Mouse (Mus musculus) 416B (cell line): ENCODE data around the gene Rnf144a.

Source experiments
- DNase-seq: peaks from one replicate; pipeline ENCODE4 v3.0.0; 2011; ENCODE audit warnings: low read depth

Rnf144a gene

DNA sequence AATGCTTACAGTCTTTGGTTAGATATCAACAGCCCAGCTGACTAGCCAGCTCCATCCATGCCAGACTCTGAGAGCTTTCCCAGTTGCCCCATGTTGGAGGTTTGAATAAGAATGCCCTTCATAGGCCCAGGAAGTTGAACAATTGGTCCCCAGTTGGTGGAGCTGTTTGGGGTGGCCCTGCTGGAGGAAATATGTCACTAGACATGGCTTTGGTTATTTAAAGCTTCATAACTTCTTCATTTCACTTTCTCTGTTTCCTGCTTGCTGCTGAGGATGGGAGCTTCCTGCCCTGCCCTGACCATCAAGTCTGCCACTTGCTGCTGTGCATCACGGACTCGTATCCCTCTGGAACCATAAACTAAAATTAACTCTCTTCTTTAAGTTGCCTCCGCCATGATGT is 4.6 kb downstream of the Rnf144a start:
- no peak for DNase-seq

DNA sequence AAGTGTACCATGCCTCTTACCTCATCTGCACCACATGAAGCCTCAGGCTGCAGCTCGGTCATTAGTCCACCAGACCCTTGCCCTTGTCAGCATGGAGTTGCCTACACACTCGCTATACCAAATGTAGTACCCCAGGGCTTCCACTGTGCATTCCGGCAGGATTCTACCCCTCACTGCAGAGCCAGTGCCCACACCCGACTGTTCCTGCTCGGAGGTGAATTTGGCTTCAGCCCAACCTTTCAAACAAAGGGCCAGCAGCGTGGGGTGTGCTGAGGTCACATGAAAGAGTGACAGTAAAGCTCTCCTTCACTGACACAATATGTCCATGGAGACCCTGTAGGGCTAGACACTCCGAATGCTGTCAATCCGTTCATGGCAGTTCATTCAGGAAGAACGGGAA is 6.3 kb downstream of the Rnf144a start:
- DNase-seq, result no peak

DNA sequence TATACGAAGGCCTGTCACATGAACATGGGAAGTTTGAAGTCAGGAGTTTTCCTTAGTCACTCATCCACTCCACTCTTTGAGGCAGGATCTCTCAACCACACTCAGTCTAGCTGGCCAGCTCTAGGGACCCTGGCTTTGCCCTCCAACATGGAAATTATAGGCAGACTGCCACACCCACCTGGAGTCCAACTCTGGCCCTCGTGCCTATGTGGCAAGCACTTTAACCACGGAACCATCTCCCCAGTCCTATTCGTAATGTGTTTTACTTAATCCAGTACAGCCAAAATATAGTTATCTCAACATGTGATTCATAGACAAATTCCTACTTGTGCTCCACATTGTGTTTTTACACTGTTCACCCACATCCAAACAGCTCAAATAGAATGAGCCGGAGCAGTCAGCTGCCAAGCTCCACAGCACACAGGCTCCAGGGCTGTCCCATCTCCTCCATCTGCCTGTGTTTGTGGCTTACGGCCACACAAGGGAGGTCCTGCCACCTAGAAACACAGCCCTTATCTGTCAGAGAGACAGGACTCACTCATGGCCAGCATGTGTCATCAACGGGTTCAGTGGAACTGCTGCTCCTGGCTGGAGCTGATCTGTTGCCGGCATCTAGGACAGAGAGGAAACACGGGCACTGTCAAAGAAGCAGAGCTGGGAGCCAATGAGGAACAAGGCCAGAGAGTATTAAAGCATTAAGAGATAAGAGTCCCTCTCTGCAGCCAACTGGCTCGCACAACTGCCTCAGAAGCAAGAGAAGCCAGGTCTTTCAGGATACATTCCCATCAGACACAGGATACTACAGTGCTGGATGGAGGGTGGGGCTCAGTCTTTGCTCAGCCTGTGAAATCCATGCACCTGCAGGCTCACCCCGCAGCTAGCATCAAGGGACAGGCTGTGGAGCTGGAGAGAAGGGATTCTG is 10.0 kb downstream of the Rnf144a start:
- peak; percentile 68 for DNase-seq

DNA sequence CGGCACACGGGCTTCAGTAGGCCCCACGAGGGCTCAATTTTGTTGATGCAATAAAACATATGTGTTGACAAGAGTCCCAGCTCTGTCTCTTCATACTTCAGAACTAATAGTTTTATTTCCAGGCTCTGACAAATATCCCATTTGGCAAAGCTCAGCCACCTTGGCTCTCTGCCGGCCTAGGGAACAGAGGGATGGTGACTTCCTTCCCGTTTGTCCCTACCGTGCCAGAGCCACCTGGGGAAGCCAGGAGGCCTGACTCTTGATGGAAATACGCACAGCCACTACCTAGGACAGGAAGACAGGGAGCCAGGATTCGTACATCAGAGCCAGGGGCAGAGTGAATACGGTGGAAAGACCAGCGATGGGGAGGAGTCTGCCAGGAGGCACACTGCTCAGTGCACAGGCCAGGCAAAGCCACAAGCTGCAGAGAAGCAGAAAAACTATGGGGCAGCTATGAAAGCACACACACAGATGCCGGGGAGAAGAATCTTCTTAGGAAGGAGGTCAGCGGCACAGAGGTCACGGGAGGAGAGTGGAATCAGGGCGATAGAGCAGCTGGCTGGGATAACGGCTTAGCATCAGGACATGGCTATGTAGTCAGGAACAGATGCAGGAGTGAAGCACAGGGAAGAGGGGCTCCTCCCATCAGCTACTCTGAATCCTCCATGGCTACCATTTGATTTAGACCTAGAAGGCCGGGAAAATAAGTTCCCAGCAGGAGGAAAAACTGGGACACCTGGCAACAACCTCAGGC is 11.5 kb downstream of the Rnf144a start:
- no peak for DNase-seq

DNA sequence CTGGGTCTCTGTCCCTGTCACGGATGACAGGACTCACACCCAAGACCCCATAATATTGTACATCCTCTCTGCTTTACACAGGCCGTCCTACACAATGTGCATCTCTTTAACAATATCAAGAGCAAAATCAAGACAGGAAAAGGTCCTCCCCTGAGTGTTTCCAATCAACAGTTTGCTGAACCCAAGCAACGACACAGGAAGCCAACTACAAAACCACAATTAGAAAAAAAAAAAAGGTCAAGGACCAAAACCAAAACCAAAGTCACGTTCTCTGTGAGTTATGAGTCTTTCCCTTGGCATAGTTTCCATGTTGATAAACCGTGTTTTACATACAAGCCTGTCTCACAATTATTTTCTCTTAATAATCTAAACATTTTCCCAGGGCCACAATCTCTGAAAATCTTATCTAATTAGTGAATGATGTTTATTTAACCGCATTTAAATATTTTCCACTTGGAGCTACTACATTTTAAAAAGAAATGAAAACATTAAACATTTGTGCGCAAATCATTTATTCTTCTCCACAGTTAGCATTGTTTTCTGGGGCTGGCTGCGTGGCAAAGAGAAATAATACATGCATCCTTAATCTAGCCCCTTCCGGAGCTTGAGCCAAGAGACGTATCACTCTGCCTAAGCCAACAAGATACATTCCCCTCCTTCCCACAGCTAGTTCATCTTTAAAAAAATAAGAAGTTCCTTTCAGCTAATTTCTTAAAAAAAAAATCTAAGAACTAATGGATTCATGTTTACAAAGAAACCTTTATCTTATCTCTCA is 13.2 kb downstream of the Rnf144a start:
- DNase-seq, result peak; percentile 91

DNA sequence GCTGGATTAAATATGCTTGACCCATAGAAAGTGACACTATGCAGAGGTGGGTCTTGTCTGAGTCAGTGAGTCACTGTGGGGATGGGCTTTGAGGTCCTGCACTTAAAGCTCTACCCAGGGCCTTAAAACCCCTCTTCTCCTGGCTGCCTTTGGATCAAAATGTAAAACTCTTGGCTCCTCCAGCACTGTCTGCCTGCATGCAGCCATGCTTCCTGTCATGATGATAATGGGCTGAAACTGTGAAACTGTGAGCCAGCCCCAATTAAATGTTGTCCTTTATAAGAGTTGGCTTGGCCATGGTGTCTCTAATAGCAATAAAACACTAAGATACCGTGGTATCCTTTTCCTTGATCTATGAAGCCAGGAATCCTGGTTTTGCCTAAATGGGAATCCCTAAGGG is 13.8 kb downstream of the Rnf144a start:
- DNase-seq, result no peak

DNA sequence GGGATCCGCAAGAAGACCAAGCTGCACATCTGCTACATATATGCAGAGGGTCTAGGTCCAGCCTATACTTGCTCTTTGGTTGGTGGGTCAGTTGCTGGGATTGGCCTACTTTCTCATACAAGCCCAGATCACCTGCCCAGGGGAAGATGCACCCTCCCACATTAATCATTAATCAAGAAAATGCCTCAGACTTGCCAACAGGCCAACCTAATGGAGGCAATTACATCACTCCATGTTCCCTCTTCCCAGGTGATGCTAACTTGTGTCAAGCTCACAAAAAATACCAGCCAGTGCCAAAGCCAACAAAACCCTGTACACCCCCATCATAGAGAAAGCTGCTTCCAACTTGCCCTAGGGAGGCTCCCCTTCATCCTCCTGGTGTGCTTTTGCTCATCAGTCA is 14.3 kb downstream of the Rnf144a start:
- DNase-seq, result no peak

DNA sequence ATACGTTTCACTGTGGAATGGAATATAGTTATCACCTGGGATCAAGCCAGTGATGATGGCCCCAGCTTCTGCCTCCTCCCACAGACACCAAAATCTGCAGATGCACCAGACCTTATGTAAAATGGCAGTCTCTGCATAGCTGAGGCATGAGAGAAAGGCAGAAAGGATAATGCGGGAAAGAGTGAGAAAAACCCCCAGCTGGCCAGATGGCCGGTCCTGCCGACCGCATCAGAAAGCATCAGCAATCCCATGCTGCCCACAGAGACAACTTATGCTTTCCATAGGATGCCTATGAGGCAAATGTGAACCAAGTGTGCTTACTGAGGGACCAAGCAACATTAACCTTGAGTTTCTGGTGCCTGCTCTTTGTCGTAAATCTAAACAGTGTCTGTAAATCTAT is 15.7 kb downstream of the Rnf144a start:
- DNase-seq, result no peak

DNA sequence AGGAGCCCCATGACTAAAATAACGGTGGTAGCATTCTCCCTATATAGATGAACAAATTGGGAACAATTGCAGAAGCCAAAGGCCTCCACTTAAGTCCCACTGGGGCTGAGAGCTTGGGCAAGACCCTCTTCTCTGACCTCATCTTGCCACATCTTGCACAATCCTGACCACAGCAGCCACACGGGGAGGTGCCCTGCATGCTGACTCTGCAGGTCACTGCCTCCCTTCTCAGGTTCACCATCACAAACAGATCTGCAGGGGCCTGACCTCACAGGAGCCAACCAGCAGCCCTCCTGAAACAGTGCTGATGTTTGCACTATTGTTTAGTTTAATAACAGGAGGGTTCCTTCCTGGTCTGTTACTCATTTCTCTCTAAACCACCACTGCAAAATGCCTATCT is 16.5 kb downstream of the Rnf144a start:
- DNase-seq, result peak; percentile 97

DNA sequence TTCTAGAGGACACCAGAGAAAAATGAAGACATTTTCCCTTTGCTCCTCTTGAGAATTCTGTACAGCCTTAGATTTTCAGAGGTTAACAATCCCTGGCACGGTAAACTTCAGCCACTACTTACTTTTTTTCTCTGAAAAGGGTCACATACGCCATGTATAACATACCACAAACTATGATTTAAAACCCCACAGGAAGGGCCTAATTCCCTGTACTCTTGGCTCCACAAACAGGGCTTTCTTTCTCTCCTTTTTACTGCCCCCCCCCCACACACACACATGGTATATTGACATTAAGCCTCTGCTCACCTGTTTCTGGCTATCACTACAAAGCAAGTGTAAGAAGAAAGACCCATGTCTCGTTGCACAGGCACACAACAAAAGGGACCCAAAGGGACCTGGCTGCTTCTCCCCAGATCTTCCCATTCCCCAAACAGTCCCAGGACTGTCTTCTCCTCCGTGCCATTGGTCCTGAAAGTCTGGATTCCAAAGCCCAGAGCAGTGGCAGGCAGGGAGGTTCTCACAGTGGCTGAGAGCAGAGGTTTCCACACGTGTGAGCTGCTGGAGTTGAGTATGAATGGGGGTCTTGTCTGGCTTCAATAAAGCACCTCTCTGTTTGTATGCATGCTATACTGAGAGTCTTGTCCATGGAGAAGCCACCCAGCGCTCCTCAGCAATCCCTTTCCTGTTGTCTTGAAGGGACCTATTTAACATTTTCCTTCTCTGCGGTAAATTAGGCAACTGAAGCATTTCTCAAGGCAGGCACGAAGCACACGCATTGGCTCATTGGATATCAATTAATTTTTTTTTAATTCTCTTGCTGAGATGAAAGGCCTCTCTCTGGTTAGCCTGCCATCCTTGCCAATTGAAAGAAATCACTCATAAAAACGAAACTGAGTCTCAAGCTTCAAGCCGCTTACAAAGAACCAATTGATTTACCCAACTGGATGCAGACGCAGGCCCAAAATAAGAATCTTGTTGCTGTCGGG is 20.3 kb downstream of the Rnf144a start:
- no peak for DNase-seq

DNA sequence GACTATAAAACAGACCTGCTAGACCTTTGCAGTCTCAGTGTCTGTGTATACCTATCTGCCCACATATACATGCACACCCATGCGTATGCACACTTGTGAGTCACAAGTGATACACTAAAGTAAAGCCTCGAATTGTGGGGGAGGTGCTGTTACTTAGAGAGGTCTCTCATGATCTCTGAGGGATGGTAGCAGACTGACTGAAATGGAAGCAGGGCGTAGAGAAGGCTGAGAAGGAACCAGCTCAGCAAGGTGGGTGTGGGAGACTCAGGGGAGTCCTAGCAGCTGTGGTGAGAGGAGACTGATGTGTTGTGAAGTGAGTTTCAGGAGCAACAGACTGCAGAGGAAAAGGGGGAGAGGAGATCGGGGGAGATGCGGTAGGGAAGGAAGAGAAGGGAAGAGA is 21.8 kb downstream of the Rnf144a start:
- DNase-seq, result no peak

DNA sequence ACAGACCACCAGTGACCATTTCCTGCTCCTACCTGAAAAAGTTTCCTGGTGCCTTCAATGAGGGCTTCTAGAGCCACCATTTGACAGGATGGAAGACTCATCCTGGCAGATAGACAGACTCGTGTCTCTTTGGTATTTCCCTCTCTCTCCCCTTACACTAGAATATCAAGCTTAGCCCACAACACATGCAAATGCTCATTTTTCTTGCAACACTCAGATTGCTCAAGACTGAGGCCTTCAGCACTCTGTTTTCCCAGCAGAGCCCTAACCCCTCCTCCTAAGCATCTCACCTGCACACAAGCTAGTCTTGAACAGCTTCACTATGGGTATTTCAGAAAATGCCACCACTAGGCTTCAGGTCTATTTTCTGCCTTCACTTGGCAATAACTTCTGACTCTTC is 23.9 kb downstream of the Rnf144a start:
- DNase-seq, result peak; percentile 57

DNA sequence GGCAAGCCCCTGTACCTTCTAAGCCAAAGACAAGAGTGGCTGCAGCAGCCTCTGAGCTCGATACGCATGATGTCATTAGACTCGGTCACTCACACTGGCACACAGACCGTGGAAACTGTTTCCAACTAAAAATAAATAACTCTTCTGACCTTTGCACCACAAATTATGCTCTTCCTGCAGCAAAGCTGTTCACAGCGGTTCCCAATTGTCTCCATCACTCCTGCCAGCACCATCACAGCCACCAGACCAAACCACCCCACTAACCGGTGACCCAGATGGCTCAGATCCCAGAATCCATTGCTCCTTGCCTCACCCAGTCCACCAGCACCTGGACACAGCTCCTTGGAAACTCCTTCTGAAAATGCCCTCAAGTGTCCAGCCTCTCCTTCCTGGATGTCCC is 27.5 kb downstream of the Rnf144a start:
- no peak for DNase-seq

DNA sequence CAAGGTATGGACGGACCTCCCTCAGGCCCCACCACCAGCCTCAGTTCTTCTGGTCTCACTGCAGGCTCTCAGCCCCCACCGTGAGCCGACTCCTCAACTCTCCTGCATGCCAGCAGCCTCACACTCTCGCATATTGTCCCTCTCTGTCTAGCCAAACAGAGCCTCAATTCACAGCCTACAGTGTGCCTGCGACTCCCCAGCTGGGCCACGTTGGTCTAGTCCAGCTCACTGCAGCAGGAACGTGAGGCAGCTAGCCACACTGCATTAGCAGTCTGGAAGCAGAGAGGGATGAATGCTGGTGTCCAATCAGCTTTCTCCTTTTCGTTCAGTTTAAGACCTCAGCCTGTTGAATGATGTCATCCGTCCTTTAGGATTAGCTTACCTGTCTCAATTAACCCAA is 28.1 kb downstream of the Rnf144a start:
- no peak for DNase-seq

DNA sequence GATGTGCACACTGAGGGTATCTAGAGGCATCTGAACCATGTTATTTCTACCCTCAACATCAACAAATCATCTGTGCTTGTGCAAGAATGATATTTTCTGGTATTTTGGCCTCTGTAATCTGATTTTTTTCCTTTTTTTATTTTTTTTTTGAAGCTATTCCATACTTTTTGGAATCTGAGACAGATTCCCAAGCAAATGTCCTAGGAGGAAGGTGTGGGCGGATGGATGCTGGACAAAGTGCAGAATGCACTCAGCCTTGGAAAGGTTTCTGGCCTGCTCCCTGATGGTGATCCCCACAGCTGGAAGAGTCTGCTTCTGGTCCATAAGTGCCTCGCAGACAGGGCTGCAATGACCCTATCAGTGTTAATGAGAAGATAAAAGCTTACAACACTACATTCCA is 28.9 kb downstream of the Rnf144a start:
- DNase-seq, result no peak

DNA sequence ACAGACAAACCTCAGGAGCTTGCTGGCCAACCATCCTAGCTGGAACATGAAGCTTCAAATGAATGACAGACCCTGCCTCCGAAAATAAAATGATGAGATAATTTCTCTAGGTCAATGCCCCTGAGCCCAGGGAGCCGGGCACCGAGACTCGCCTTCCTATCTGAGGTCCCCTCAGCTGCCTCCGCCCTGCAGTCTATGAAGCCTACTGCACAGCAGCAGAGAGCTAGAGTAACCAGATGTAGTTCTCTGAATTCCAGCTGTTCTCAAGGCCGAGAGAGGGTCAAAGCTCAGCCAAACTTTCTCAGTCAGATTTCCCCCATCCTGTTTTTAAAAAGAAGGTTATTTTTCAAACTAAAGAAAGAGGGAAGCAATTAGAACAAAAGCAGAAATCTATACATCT is 29.3 kb downstream of the Rnf144a start:
- DNase-seq, result no peak

DNA sequence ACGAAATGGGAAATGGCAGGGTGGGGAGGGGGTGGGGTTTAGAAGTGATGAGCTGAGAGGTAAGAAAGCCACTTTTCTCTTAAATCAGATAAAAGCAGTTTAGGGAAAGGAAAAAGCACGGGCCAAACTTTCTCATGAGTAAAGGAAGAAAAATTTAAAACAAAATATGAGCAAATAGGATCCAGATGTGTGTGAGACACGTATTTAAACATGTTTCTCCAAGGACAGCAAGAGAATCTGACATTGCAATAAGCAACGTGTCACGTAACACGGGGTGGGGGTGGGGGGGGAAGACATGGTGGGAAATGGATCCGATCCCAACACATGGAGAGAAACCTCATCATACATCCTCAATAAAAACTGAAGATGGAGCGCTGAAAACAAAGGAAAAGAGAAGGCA is 33.3 kb downstream of the Rnf144a start:
- no peak for DNase-seq

DNA sequence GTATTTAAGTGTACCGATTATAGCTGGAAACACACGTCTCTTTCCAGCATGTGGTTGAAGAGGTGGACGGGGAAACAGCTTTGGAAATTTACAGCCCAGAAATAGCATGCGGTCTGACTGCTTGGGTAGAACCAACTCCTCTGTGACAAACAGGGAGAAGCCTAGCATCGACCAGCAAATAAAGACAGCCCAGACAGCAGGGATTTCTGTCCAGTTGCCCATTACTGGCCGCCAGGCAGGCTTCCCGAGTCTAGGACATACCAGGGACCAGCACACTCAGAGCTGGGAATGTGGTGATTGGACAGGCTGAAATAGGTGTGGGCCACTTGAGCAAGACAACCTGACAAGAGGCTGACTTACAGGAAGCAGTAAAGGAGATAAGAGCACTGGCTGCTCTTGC is 35.3 kb downstream of the Rnf144a start:
- DNase-seq, result no peak

DNA sequence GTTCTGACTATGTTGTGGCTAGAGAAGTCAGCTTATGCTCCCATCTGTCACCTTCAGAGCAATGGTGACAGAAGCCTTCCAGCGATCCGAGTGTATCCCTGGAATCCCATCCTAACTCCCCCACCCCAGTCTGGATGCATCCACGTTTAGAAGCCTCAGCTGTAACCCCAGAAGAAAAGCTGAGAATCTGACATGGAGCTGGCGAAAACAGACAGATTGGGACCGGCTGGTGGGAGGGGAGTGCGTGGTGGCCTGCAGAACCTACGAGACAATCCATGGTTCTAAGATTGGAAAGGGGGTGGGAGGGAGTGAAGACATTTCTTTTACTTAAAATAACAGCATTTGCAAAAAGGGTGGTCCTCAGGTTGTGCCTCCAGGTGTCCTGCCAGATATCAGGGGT is 37.4 kb downstream of the Rnf144a start:
- no peak for DNase-seq

DNA sequence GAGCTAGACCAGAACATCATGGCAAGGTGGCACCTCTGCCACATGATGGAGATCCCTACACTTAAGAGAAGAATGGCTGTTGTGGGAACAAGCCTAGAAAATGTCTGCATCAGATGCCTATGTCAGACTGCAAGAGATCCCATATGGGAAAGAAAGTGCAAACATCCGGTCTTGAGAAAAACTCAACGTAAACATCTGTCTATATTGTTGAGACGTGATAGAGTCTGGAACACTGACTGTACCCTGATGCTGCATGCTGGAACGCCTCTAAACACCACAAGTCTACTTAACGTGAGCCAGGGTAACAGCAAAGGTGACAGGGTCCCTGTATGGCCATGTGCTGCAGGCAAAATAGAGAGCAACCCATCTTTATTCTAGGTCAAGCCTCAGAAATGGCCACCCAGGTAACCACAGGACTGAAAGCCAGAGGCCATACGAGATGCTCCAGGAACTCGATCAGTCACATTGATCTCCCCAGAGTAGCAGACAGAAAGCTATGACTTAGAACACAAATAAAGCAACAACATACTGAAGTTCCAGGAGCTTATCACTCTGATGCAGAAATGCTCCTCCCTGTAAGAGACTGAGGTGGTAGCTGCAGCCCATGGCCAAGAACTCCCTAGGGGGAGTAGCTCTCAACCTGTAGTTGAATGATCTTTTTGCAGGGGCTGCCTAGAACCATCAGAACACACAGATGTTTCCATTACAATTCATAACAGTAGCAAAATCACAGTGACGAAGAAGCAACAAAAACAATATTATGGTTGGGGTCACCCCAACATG is 38.3 kb downstream of the Rnf144a start:
- no peak for DNase-seq

DNA sequence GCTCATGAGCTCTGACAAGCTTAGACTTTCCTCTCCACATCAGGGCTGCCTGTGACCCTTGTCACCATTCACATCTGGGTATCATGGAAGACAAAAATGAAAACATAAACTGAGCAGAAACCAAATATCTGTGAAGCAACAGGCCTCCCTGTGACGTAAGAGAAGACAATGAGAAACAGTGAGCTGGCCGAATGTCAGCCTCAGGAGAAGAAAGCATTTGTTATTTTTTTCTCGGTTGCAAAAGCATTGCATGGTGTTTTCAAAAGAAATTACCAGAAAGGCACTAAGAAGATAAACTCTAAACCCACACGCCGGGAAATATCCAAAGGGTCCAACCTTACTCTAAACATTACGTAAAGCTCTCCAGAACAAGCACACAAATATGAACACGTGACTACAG is 41.3 kb downstream of the Rnf144a start:
- DNase-seq, result no peak
